Mouse (Mus musculus): ENCODE measurements around the gene Foxi1. TPM values are rescaled to one million over a fixed set of nuclear protein-coding genes. Genes with fewer than 3 reads are reported as not detected.
"Not testable (repeated sequence)": the region's sequence is repeated elsewhere in the genome, so short reads cannot be mapped to it uniquely, and the experiment has no call there.

Foxi1 gene
- polyA plus RNA-seq (2012; rRNA removed) = not detected in 2 replicates

GRCm38 (mm10) chr11:34207989-34208388 lies at the start of gene Foxi1:
TSS of gene Foxi1 (minus strand) at chr11:34208089.
- TF ChIP-seq CTCF (IDR thresholded peaks at IDR 0.05; ENCODE audit: borderline replicate concordance, insufficient read depth, low read depth, low read length) (no peak), POLR2A (IDR thresholded peaks at IDR 0.05; ENCODE audit: borderline replicate concordance, insufficient read depth, low read length) (no peak)
- WGBS = 78% methylated on average over 10 of the region's 10 CpGs
- H3K27ac ChIP-seq (ENCODE audit: insufficient read depth, low read length) = no peak within 1 kb of the TSS
- H3K27me3 ChIP-seq (ENCODE audit: control insufficient read depth, insufficient read depth, low read length) = no peaks in the 10 kb centered on the region
- H3K4me1 ChIP-seq (ENCODE audit: control insufficient read depth, insufficient read depth, low read length) = no peaks in the 10 kb centered on the region; the same call in 1 of the 2 replicates
- H3K4me3 ChIP-seq (replicated peaks; ENCODE audit: insufficient read depth, low read depth, low read length) = no peak within 1 kb of the TSS
- DNase-seq = no peak

- Histone ChIP-seq H3K4me1 (ENCODE audit: control insufficient read depth, insufficient read depth, low read length) (no peaks in the 10 kb centered on the region), H3K4me3 (replicated peaks; ENCODE audit: insufficient read depth, low read depth, low read length) (no peak overlapping the region), H3K27ac (ENCODE audit: insufficient read depth, low read length) (no peak overlapping the region), H3K27me3 (ENCODE audit: control insufficient read depth, insufficient read depth, low read length) (no peaks in the 10 kb centered on the region)
- WGBS = 8% methylated on average over 6 of the region's 6 CpGs
- TF ChIP-seq CTCF (IDR thresholded peaks at IDR 0.05; ENCODE audit: borderline replicate concordance, insufficient read depth, low read depth, low read length) (no peak), POLR2A (IDR thresholded peaks at IDR 0.05; ENCODE audit: borderline replicate concordance, insufficient read depth, low read length) (no peak)
- DNase-seq = no peak
These were observed 35.1 kb upstream of the Foxi1 start for GRCm38 (mm10) chr11:34242979-34243378.

- H3K4me1 ChIP-seq (ENCODE audit: control insufficient read depth, insufficient read depth, low read length) = no peaks in the 10 kb centered on the region
- H3K27me3 ChIP-seq (ENCODE audit: control insufficient read depth, insufficient read depth, low read length) = no peaks in the 10 kb centered on the region
- no peak overlapping the region for H3K4me3 ChIP-seq (replicated peaks; ENCODE audit: insufficient read depth, low read depth, low read length)
- no peak for TF ChIP-seq POLR2A (IDR thresholded peaks at IDR 0.05; ENCODE audit: borderline replicate concordance, insufficient read depth, low read length)
- no peak for TF ChIP-seq CTCF (IDR thresholded peaks at IDR 0.05; ENCODE audit: borderline replicate concordance, insufficient read depth, low read depth, low read length)
- no peak overlapping the region for H3K27ac ChIP-seq (ENCODE audit: insufficient read depth, low read length)
- WGBS = 100% methylated on average over 1 of the region's 1 CpGs
- no peak for DNase-seq
These were observed 32.4 kb upstream of the Foxi1 start for GRCm38 (mm10) chr11:34240252-34240651.

GRCm38 (mm10) chr11:34239691-34240090 lies 31.8 kb upstream of the Foxi1 start:
- no peaks in the 10 kb centered on the region for H3K27me3 ChIP-seq (ENCODE audit: control insufficient read depth, insufficient read depth, low read length)
- H3K4me1 ChIP-seq (ENCODE audit: control insufficient read depth, insufficient read depth, low read length) = no peaks in the 10 kb centered on the region
- WGBS = 69% methylated on average over 2 of the region's 2 CpGs
- H3K27ac ChIP-seq (ENCODE audit: insufficient read depth, low read length) = no peak overlapping the region
- no peak for DNase-seq
- H3K4me3 ChIP-seq (replicated peaks; ENCODE audit: insufficient read depth, low read depth, low read length) = no peak overlapping the region
- no peak for TF ChIP-seq POLR2A (IDR thresholded peaks at IDR 0.05; ENCODE audit: borderline replicate concordance, insufficient read depth, low read length)
- TF ChIP-seq CTCF (IDR thresholded peaks at IDR 0.05; ENCODE audit: borderline replicate concordance, insufficient read depth, low read depth, low read length) = no peak

DNA sequence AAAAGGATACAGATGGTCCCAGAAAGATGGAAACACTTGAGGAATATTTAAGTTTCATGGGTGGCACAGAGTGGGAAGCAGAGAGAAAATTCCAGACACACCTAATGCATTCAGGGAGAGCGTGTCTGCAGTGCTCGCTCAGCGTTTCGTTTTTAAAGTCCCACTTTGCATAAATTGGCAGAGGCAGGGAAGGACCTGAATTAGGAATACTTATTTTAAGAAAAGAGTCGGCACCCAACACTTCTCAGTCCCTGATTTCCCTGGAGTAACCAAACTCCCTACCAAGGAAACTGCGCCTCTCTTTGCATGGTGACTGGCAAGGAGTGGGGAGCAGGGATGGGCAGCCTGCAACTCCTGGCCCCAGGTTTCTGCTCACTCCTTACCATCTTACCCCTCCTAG lies 29.0 kb upstream of the Foxi1 start:
- Histone ChIP-seq H3K27me3 (ENCODE audit: control insufficient read depth, insufficient read depth, low read length) (no peaks in the 10 kb centered on the region), H3K4me3 (replicated peaks; ENCODE audit: insufficient read depth, low read depth, low read length) (no peak overlapping the region), H3K4me1 (ENCODE audit: control insufficient read depth, insufficient read depth, low read length) (no peaks in the 10 kb centered on the region), H3K27ac (ENCODE audit: insufficient read depth, low read length) (no peak overlapping the region)
- TF ChIP-seq POLR2A (IDR thresholded peaks at IDR 0.05; ENCODE audit: borderline replicate concordance, insufficient read depth, low read length) (no peak), CTCF (IDR thresholded peaks at IDR 0.05; ENCODE audit: borderline replicate concordance, insufficient read depth, low read depth, low read length) (no peak)
- 90% methylated on average over 6 of the region's 6 CpGs for WGBS
- no peak for DNase-seq

- no peaks in the 10 kb centered on the region for H3K27me3 ChIP-seq (ENCODE audit: control insufficient read depth, insufficient read depth, low read length)
- TF ChIP-seq POLR2A (IDR thresholded peaks at IDR 0.05; ENCODE audit: borderline replicate concordance, insufficient read depth, low read length) = no peak
- H3K4me3 ChIP-seq (replicated peaks; ENCODE audit: insufficient read depth, low read depth, low read length) = no peak overlapping the region
- DNase-seq = no peak
- H3K27ac ChIP-seq (ENCODE audit: insufficient read depth, low read length) = no peak overlapping the region
- H3K4me1 ChIP-seq (ENCODE audit: control insufficient read depth, insufficient read depth, low read length) = no peaks in the 10 kb centered on the region
- 19% methylated on average over 5 of the region's 5 CpGs for WGBS
These were observed 28.3 kb upstream of the Foxi1 start for GRCm38 (mm10) chr11:34236091-34236759.

- WGBS = 35% methylated on average over 6 of the region's 6 CpGs
- peak; percentile 13 to 46 for DNase-seq
- no peaks in the 10 kb centered on the region for H3K4me1 ChIP-seq (ENCODE audit: control insufficient read depth, insufficient read depth, low read length)
- TF ChIP-seq CTCF (IDR thresholded peaks at IDR 0.05; ENCODE audit: borderline replicate concordance, insufficient read depth, low read depth, low read length) (peak; percentile 61), POLR2A (IDR thresholded peaks at IDR 0.05; ENCODE audit: borderline replicate concordance, insufficient read depth, low read length) (no peak)
- no peak overlapping the region for H3K27ac ChIP-seq (ENCODE audit: insufficient read depth, low read length)
- H3K27me3 ChIP-seq (ENCODE audit: control insufficient read depth, insufficient read depth, low read length) = no peaks in the 10 kb centered on the region
- H3K4me3 ChIP-seq (replicated peaks; ENCODE audit: insufficient read depth, low read depth, low read length) = no peak overlapping the region
These were observed 21.0 kb upstream of the Foxi1 start for GRCm38 (mm10) chr11:34228758-34229364.

DNA sequence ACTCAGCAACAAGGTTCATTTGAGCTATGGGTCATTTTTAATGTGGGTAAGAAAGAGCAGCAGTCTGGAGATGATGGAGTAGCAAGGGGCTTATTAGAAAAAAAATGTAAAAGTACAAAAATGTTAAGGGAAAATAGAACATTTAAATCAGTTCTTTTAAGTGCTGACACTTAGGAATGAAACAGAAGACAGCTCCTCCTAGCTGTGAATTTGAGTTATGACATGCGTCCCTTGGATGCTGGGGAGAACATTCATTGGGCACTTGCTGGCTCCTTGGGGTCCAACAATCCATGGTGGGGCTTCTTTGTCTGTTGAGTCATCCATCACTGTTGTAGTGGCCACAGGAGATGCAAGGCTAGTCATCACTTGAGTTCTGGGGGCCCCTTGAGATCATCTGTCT lies 19.3 kb upstream of the Foxi1 start:
- TF ChIP-seq POLR2A (IDR thresholded peaks at IDR 0.05; ENCODE audit: borderline replicate concordance, insufficient read depth, low read length) = no peak
- Histone ChIP-seq H3K27ac (ENCODE audit: insufficient read depth, low read length) (no peak overlapping the region), H3K4me1 (ENCODE audit: control insufficient read depth, insufficient read depth, low read length) (no peaks in the 10 kb centered on the region), H3K27me3 (ENCODE audit: control insufficient read depth, insufficient read depth, low read length) (no peaks in the 10 kb centered on the region), H3K4me3 (replicated peaks; ENCODE audit: insufficient read depth, low read depth, low read length) (no peak overlapping the region)
- WGBS = 67% methylated on average over 1 of the region's 1 CpGs
- DNase-seq = no peak

- not testable (repeated sequence) for H3K27me3 ChIP-seq (ENCODE audit: control insufficient read depth, insufficient read depth, low read length); H3K27ac ChIP-seq (ENCODE audit: insufficient read depth, low read length); H3K4me1 ChIP-seq (ENCODE audit: control insufficient read depth, insufficient read depth, low read length); H3K4me3 ChIP-seq (replicated peaks; ENCODE audit: insufficient read depth, low read depth, low read length); DNase-seq
- 87% methylated on average over 4 of the region's 4 CpGs for WGBS
These were observed 12.7 kb upstream of the Foxi1 start for GRCm38 (mm10) chr11:34220596-34220995.

All from cerebellum, adult 2 months (tissue).